In genomic region chr13:60595519-60595918, GRCm38 (mm10) we compare ENCODE assay signal across 21 mouse cellular contexts. TPM values are rescaled to one million over a fixed set of nuclear protein-coding genes. Genes with fewer than 3 reads are reported as not detected.
DNase-seq lines count a peak whose midpoint lies in the region; ATAC-seq and TF ChIP-seq lines count a peak whose summit lies in the region.
"Had no signal": no experiment of that assay in that cellular context is flagged by ENCODE, and none has a peak within 500 bp of the region (broad histone marks: within the 10 kb centered on the region; RNA-seq: fewer than 3 reads in every experiment).

No protein-coding gene starts in this region.

- no peak overlapping the region for H3K27ac ChIP-seq in heart, embryonic 11.5 days (ENCODE audit: low read depth, low read length)
- no peak overlapping the region for H3K27ac ChIP-seq in kidney, adult 2 months (ENCODE audit: insufficient read depth, low read depth, low read length)
- H3K27ac ChIP-seq: embryonic facial prominence, embryonic 15.5 days; forebrain, embryonic 10.5 days; forebrain, embryonic 15.5 days; heart, embryonic 15.5 days; hindbrain, embryonic 15.5 days had no signal

- H3K4me1 ChIP-seq in heart, embryonic 11.5 days (ENCODE audit: control insufficient read depth, insufficient read depth, low read length): no peaks in the 10 kb centered on the region
- H3K4me1 ChIP-seq in kidney, adult 2 months (ENCODE audit: control insufficient read depth, insufficient read depth, low read length): peaks cover under 1% of the 10 kb centered on the region; the same call in 1 of the 2 replicates
- H3K4me1 ChIP-seq: embryonic facial prominence, embryonic 15.5 days; forebrain, embryonic 10.5 days; forebrain, embryonic 15.5 days; heart, embryonic 15.5 days; hindbrain, embryonic 15.5 days had no signal

- no peak overlapping the region for H3K9ac ChIP-seq in heart, embryonic 11.5 days (ENCODE audit: low read depth, low read length)
- H3K9ac ChIP-seq: embryonic facial prominence, embryonic 15.5 days; forebrain, embryonic 15.5 days; heart, embryonic 15.5 days; hindbrain, embryonic 15.5 days had no signal

- H3K27me3 ChIP-seq in heart, embryonic 11.5 days (ENCODE audit: control insufficient read depth, insufficient read depth, low read length): no peaks in the 10 kb centered on the region
- no peaks in the 10 kb centered on the region for H3K27me3 ChIP-seq in kidney, adult 2 months (replicated peaks; ENCODE audit: control insufficient read depth, insufficient read depth, low read length)
- H3K27me3 ChIP-seq: CH12.LX; embryonic facial prominence, embryonic 15.5 days; forebrain, embryonic 15.5 days; heart, embryonic 15.5 days; hindbrain, embryonic 15.5 days had no signal

- no peak for ATAC-seq in heart, embryonic 11.5 days (replicated peaks; ENCODE audit: insufficient number of reproducible peaks, low FRiP score, low TSS enrichment)
- ATAC-seq: forebrain, embryonic 15.5 days; intestine, embryonic 16.5 days had no signal

- TF ChIP-seq POLR2A in kidney, adult 2 months (IDR thresholded peaks at IDR 0.05; ENCODE audit: low read depth, low read length): no peak

- no peak for TF ChIP-seq CTCF in kidney, adult 2 months (conservative IDR thresholded peaks at IDR 0.05; ENCODE audit: insufficient read depth, insufficient read length, low read depth, low read length)

- H3K9me3 ChIP-seq in heart, embryonic 11.5 days (replicated peaks; ENCODE audit: control insufficient read depth, low read length): 0 out of 2 replicates have a peak, but pooled peaks cover 2% of the 10 kb centered on the region
- H3K9me3 ChIP-seq: embryonic facial prominence, embryonic 15.5 days; forebrain, embryonic 15.5 days; heart, embryonic 15.5 days; hindbrain, embryonic 15.5 days had no signal

- no peaks in the 10 kb centered on the region for H3K36me3 ChIP-seq in heart, embryonic 11.5 days (ENCODE audit: control insufficient read depth, insufficient read depth, low read length)
- H3K36me3 ChIP-seq in kidney, adult 2 months (ENCODE audit: control insufficient read depth, insufficient read depth, low read length): no peaks in the 10 kb centered on the region
- H3K36me3 ChIP-seq: embryonic facial prominence, embryonic 15.5 days; forebrain, embryonic 10.5 days; forebrain, embryonic 15.5 days; heart, embryonic 15.5 days; hindbrain, embryonic 15.5 days had no signal

- WGBS in heart, embryonic 11.5 days (ENCODE audit: insufficient replicate concordance): 91% methylated on average over 6 of the region's 6 CpGs
- WGBS in kidney, adult 2 months: 75% methylated on average over 6 of the region's 6 CpGs

- peak; percentile 58 to 60 for DNase-seq in heart, adult 18-20 months
- peak; percentile 66 for DNase-seq in kidney, adult 2 months
- DNase-seq in kidney, postnatal 36 days: no peak
- DNase-seq in lung, postnatal 10 days: peak; percentile 37
- DNase-seq in lung, postnatal 14 days: no peak
- DNase-seq in spleen, postnatal 36 days (ENCODE audit: low spot score in 2 of 2): no peak
- DNase-seq: adrenal gland, adult 8-10 months; adrenal gland, postnatal 36 days; cerebellum, adult 2 months; cerebellum, postnatal 10 days; heart, adult 11 months; heart, postnatal 36 days had no signal

- no peak overlapping the region for H3K4me3 ChIP-seq in heart, embryonic 11.5 days (ENCODE audit: low read depth, low read length)
- H3K4me3 ChIP-seq in kidney, adult 2 months (ENCODE audit: insufficient read depth, low read depth, low read length): no peak overlapping the region
- H3K4me3 ChIP-seq: embryonic facial prominence, embryonic 15.5 days; erythroblast, embryonic 14.5 days; forebrain, embryonic 10.5 days; forebrain, embryonic 15.5 days; heart, embryonic 15.5 days; hindbrain, embryonic 15.5 days had no signal

- H3K4me2 ChIP-seq in heart, embryonic 11.5 days: no peak overlapping the region
- H3K4me2 ChIP-seq: embryonic facial prominence, embryonic 15.5 days; forebrain, embryonic 15.5 days; heart, embryonic 15.5 days; hindbrain, embryonic 15.5 days had no signal

RNA-seq across cellular contexts. Expression of gene Dapk1, which starts 6.2 kb away (rescaled TPM):
- 10 to 100 TPM; 27.7 to 30.2 TPM for total RNA-seq in heart, adult 18-20 months (2021)
- polyA plus RNA-seq in heart, embryonic 11.5 days (2014; fragmentation: Nextera tagmentation; extraction: Ambion mirVana): 9.2 and 9.8 TPM in 2 replicates
- 39.5 and 50.8 TPM in 2 replicates for polyA plus RNA-seq in kidney, adult 2 months (2012; rRNA removed)
- total RNA-seq: CH12.LX had no signal

Comparison
In these comparisons a context has a peak if more than half of its experiments do, and no peak if none do; other contexts are left out.
1. DNase-seq: peak in heart, adult 18-20 months (2 of 2), kidney, adult 2 months (single experiment) and lung, postnatal 10 days (single experiment); none in kidney, postnatal 36 days (0 of 2), lung, postnatal 14 days (single experiment) and spleen, postnatal 36 days (0 of 2).